Mouse (Mus musculus) embryonic stem cell, embryonic (primary cell): ENCODE measurements around the gene Hddc3.

Experiments
- CTCF ChIA-PET, 4 experiments: fragments of 300-600 bp in 2 of 4; fragments of 350-600 bp in 2 of 4; sonication (Branson Sonifier 250); formaldehyde crosslinking; loops; one replicate each; lab custom pipeline; 2022; ENCODE audit warnings: inconsistent platforms in 2 of 4; lab: Charles Lee
- POLR2A ChIA-PET, 4 experiments: fragments of 300-600 bp in 2 of 4; fragments of 350-600 bp in 2 of 4; sonication (Branson Sonifier 250); formaldehyde crosslinking; loops; one replicate each; lab custom pipeline; 2022; ENCODE audit warnings: antibody characterized with exemption in 4 of 4, inconsistent platforms in 1 of 4; lab: Charles Lee

The Hddc3 gene

DNA sequence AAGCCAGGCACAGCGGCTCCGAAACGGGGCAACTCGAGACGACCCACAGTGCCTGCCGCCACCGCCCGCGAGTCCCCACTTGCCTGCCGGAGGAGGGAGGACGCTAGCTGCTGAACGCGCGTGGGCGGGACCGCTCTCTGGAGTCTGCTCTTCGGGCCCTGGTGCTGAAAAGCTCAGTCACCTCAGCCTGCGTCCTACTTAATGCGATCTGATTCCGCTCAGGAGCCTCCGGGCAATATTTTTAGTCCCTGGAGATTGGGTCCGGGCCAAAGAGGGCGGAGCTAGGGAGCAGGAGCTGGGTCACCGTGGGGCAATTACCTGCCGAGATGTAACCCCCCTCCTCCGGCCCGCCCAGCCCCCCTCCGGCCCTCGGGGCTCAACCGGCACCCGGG lies 27.7 kb downstream of the Hddc3 start:
- ChIA-PET POLR2A (interaction anchor here in 3 of 4 experiments (0.6 to 3.8 kb wide), 41 partner anchors 9 to 490 kb away, joined by 3 to 31 read pairs (median 4); partner anchors contain the start of genes Hddc3 (in 3 of the 3), Rccd1 (in 2 of the 3), Cib1 (in 1 of the 3) and Gdpgp1 (in 1 of the 3)), CTCF (interaction anchor here (0.6 to 1.7 kb wide), 27 partner anchors 9 to 370 kb away, joined by 3 to 10 read pairs (median 4); partner anchors contain the start of genes Hddc3 (in 4 of the 4), Unc45a (in 2 of the 4) and Rccd1 (in 1 of the 4))

DNA sequence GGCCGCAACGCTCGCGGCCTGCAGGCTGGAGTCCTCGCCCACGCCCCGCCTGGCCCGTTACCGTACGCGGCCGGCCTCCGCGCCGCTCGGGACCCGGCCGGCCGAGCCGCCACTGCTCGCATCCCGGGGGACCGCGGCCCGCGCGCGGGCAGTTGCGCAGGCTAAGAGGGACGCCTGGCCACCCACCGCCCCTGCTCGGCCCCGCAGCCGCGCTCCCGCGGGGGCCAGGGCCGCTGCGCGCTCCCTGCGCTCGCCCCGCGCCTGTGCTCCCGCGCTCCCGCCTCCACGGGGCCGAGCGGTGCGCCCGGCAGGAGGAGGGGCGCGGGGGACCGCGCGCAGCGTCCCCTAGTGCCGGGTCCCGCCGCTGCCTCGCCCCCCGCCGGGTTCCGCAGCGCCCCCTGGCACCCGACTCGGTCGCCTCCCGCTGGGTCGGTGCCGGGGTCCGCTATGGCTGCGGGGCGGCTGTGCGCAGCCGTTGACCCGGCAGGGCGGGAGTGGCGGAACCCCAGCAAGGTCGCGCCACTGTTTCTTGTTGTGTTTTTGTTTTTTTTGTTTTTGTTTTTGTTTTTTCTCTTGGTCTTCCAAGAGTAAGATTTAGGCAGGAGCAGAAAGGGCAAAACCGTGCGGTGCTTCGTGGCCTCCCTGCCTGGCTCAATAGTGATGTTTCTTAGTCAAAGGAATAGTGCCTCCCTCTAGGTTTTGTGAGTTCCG lies 28.3 kb downstream of the Hddc3 start, which contains the start of gene Man2a2:
Gene Man2a2, minus strand, starts transcription at position 335 of the 711 bp plus-strand sequence.
- CTCF ChIA-PET = interaction anchor here (0.6 to 1.7 kb wide), 28 partner anchors 8 to 370 kb away, joined by 3 to 10 read pairs (median 4); partner anchors contain the start of genes Hddc3 (in 4 of the 4), Rccd1 (in 1 of the 4) and Unc45a (in 1 of the 4)
- POLR2A ChIA-PET = interaction anchor here in 3 of 4 experiments (0.6 to 3.8 kb wide), 41 partner anchors 9 to 489 kb away, joined by 3 to 31 read pairs (median 4); partner anchors contain the start of genes Hddc3 (in 3 of the 3), Rccd1 (in 2 of the 3), Cib1 (in 1 of the 3) and Gdpgp1 (in 1 of the 3)

DNA sequence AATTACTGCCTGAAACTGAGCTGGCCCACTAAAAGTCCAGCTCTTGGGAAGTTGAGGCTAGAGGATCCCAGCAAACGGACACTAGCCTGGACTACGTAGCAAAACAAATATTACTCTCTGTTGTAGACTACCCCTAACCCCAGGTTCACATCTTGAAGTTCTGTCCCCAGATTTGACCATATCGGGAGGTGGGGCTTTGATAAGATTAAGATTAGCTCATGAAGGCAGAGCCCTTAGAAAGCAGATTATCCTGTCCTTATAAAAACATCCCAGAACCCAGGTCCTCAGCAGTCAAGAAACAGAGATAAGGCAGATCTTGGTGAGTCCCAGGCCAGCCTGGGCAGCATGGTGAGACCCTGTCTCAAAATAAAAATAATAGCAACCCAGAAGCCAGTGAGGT lies 29.3 kb downstream of the Hddc3 start:
- ChIA-PET CTCF (interaction anchor here in 2 of 4 experiments (0.6 to 1.2 kb wide), 16 partner anchors 8 to 348 kb away, joined by 3 to 17 read pairs (median 4); partner anchors contain the start of gene Hddc3 (in 1 of the 2)), POLR2A (interaction anchor here in 3 of 4 experiments (0.5 to 1.2 kb wide), 11 partner anchors 11 to 745 kb away, joined by 3 to 7 read pairs (median 3); partner anchors contain the start of gene Rccd1 (in 1 of the 3))

DNA sequence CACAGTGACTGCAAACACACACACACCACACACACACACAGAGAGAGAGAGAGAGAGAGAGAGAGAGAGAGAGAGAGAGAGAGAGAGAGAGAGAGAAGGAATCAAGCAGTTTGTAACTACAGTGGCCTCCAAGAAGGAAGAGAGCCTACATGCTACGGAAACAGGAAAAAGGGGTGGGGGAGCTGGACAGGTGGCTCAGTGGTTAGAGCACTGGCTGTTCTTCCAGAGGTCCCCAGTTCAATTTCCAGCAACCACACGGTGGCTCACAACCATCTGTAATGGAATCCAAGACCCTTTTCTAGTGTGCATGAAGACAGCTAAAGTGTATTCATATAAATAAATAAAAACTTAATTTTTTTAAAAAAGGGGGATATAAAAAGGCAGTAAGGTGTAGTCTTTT lies 29.8 kb downstream of the Hddc3 start:
- ChIA-PET CTCF (interaction anchor here in 3 of 4 experiments (0.6 to 1.2 kb wide), 11 partner anchors 9 to 1177 kb away, joined by 3 to 17 read pairs (median 5); partner anchors contain the start of gene Hddc3 (in 1 of the 3)), POLR2A (interaction anchor here (0.7 to 1.2 kb wide), 6 partner anchors 10 to 744 kb away, joined by 3 to 5 read pairs (median 4); no protein-coding TSS in a partner anchor)

DNA sequence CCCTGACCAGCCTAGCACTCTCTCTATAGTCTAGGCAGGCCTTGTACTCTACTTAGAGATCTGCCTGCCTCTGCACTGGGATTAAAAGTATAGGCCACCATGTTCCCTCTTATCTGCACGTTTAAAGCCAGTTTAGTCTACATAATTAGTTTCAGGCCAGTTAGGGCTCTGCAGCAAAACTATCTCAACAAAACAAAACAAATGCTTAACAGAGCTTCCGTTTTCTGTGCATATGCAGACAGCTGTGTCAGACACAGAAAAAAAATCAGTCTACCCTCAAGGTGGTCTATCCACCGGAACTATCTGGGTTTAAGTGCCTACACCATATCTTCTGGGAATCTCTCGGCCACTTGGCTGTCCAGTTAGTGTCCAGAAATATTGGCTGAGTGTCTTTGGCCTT lies 30.4 kb downstream of the Hddc3 start:
- CTCF ChIA-PET = interaction anchor here in 2 of 4 experiments (0.6 to 1.1 kb wide), 2 partner anchors 8 to 1176 kb away, joined by 4 to 5 read pairs; no protein-coding TSS in a partner anchor
- POLR2A ChIA-PET = interaction anchor here in 2 of 4 experiments (0.8 to 1.2 kb wide), 3 partner anchors 10 to 528 kb away, joined by 3 to 4 read pairs (median 3); no protein-coding TSS in a partner anchor

DNA sequence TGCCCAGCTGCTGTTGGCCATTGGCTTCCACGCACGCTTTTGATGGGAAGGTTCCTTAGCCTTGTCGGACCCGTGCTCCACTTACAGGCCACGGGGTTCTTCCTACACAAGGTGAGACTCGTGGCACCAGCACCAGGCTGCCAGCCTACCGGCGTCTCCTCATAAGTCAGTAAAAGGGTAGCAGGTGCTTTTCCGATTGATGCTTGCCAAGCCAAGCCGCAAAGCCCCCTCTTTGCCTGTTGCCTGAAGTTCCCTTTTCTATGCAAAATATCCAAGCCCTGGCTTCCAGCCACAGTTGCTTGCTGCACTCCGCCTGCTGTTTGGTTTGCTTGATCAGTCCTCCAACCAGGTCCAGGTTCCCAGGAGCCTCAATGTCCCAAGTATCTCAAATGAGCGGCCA lies 30.9 kb downstream of the Hddc3 start:
- CTCF ChIA-PET = interaction anchor here in 2 of 4 experiments (0.6 to 1.4 kb wide), 2 partner anchors 9 to 413 kb away, joined by 3 to 7 read pairs; no protein-coding TSS in a partner anchor
- POLR2A ChIA-PET = interaction anchor here in 2 of 4 experiments (0.9 to 1.2 kb wide), 3 partner anchors 9 to 233 kb away, joined by 3 read pairs; no protein-coding TSS in a partner anchor

DNA sequence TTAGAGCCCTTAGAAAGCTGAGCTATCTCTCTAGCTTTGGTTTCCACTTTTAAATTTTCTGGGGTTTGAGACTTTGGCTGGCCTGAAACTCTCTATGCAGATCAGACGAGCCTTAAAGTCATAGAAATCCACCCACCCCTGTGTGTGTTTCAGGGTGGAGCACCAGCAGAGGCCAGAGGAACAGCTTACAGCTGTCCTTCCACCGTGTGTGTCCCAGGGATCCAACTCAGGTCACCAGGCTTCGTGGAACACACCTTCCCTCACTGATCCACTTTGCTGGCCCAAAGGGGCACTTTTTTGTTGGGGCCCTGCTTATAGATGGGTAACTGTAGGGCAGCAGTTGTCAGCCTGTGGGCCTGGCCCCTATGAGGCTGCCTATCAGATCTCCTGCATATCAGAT lies 31.4 kb downstream of the Hddc3 start:
- POLR2A ChIA-PET = interaction anchor here in 1 of 4 experiments (1.2 kb wide), 1 partner anchor 233 kb away, joined by 3 read pairs; no protein-coding TSS in a partner anchor
- CTCF ChIA-PET = interaction anchor here in 2 of 4 experiments (0.6 to 1.4 kb wide), 4 partner anchors 9 to 486 kb away, joined by 3 to 14 read pairs (median 5); no protein-coding TSS in a partner anchor

DNA sequence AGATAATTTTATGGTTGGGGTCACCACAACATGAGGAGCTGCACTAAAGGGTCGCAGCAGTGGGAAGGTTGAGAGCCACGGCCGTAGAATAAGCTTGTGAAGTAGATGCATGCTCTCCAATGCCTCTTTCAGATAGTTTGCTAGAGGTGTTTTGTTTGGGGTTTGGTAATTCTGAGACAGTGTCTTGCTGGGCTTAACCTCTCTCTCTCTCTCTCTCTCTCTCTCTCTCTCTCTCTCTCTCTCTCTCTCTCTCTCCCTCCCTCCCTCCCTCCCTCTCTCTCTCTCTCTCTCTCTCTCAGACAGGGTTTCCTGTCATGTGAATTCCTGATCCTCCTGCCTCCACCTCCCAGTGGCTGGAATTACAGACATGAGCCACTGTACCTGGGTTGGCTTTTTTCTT lies 31.8 kb downstream of the Hddc3 start:
- CTCF ChIA-PET = interaction anchor here in 2 of 4 experiments (0.6 to 1.4 kb wide), 5 partner anchors 8 to 486 kb away, joined by 3 to 14 read pairs (median 3); partner anchors contain the start of gene Hddc3 (in 1 of the 2)
- POLR2A ChIA-PET = interaction anchor here in 1 of 4 experiments (1.2 kb wide), 1 partner anchor 234 kb away, joined by 3 read pairs; no protein-coding TSS in a partner anchor

DNA sequence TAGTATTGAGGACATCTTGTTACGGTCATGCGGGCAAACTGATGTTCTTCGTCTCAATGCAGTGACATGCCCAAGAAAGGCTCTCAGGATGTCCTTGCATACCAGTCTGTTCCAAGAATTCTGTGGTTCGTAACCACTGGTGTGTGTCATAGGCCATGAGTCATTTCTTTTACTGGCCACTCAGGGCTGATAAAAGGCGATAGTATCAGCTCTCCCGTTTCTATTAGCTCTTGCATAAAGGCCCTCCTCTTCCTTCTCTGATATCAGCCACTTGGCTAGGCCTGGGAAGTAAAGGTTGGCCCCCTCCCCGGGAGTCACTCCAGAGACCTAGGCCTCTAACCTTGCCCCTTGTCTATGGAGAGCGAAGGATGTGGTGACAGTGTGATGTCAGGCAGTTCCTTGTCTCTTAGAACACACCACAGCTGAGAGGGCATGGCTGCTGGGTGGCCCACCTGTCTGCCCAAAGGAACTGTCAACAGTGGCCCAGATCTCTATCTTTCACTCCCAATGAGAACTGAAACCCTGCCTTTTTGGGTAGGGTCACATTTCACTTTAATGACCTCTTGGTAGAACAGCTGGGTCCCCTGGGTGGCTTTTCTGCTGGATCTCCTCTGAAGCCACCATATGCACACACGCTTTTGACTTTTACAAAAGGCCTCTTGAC lies 32.6 kb downstream of the Hddc3 start:
- POLR2A ChIA-PET = interaction anchor here in 1 of 4 experiments (1.0 to 1.4 kb wide), 2 partner anchors 33 to 235 kb away, joined by 3 read pairs; partner anchors contain the start of gene Hddc3
- CTCF ChIA-PET = interaction anchor here in 2 of 4 experiments (0.6 to 1.3 kb wide), 2 partner anchors 32 to 235 kb away, joined by 3 to 5 read pairs; partner anchors contain the start of gene Hddc3 (in 1 of the 2)

DNA sequence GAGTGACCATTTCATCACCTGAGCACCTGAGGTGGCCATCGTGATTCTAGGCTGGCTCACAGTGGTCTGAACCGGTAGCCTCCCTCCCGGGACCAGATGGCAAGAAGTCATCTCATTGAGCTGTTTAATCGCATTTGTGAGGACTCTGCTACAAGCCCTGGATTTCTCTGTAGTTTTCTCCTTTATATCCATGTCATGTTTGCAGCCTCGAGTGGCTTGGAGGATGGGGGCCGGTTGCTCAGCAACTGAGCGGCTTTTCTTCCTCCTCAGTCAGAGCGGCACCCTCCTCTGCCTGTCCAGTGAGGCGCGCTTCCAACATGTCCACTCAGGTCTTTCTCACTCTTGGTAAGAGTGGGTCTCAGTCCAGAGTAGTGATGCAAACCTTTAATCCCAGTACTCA lies 33.3 kb downstream of the Hddc3 start:
- CTCF ChIA-PET = interaction anchor here in 2 of 4 experiments (0.7 to 1.3 kb wide), 2 partner anchors 207 to 235 kb away, joined by 4 to 5 read pairs; no protein-coding TSS in a partner anchor
- POLR2A ChIA-PET = interaction anchor here in 1 of 4 experiments (0.6 to 1.4 kb wide), 3 partner anchors 33 to 235 kb away, joined by 3 read pairs; partner anchors contain the start of genes Hddc3 and Rccd1

DNA sequence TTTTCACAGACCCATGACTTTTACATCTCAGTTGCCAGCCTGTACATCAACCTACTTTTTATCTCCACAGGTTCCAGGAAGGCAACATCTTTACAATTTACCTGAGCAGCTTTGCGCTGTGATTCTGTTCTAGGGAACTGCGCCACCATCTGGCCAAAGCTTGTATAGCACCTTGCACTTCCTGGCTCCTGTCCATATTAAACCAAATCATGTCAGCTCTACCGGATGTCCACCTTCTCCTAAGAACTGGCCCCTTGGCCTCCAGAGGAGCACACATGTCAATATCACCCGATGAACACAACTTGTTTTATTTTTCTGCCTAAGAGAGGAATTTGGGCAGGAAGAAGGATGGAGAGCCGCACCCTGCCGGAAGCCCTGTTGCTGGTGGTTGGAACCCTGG lies 34.6 kb downstream of the Hddc3 start:
- ChIA-PET CTCF (interaction anchor here (0.5 to 4.0 kb wide), 99 partner anchors 9 to 683 kb away, joined by 3 to 71 read pairs (median 4); partner anchors contain the start of genes Unc45a (in 4 of the 4), Hddc3 (in 3 of the 4), Blm (in 2 of the 4) and Crtc3 (in 2 of the 4)), POLR2A (interaction anchor here in 3 of 4 experiments (0.6 to 3.4 kb wide), 24 partner anchors 8 to 333 kb away, joined by 3 to 13 read pairs (median 4); partner anchors contain the start of genes Hddc3 (in 3 of the 3), Rccd1 (in 2 of the 3) and Cib1 (in 1 of the 3))

DNA sequence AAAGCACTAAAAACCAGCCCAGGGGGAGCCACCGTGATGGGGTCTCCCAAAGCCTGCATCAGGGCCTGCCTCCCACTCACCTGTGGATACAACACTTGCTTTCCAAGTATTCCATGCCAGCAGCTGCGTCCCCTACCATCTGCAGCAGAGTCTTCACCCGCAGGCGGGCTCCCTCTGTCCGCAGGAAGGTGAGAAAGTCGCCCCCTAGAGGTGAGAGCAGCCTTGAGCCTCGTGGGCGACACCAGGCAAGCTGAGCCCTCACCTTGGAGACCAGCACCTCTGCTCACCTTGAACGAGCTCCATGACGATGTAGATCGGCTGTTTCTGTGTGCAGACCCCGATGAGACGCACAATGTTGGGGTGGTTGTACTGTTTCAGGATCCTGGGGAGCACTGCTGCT lies 36.6 kb downstream of the Hddc3 start:
- POLR2A ChIA-PET = interaction anchor here in 3 of 4 experiments (0.5 to 6.8 kb wide), 15 partner anchors 9 to 454 kb away, joined by 3 to 24 read pairs (median 4); partner anchors contain the start of genes Hddc3 (in 1 of the 3), Idh2 (in 1 of the 3), Man2a2 (in 1 of the 3) and Rccd1 (in 1 of the 3)
- CTCF ChIA-PET = interaction anchor here (0.5 to 4.0 kb wide), 55 partner anchors 8 to 767 kb away, joined by 3 to 71 read pairs (median 4); partner anchors contain the start of genes Hddc3 (in 3 of the 4), Cib1 (in 2 of the 4), Gdpgp1 (in 2 of the 4) and Blm (in 1 of the 4)

DNA sequence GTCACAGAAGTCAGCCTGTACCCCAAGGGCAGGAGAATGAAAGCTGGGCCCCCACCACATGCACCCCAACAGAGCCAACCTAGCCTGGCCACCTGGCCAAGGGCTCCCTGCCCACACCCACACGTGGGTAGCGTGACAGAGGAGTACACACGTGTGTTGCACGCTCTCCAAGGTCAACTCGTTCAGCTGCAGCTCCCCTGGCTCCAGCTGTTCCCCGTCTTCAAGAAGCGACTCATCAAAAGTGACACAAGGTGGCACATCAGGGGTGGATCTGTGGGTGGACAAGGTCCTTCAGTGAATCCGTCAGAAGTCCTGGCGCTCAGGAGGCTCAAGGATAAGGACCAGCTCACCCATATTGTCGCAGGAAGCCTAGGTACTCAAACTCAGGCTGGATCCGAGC lies 40.0 kb downstream of the Hddc3 start:
- POLR2A ChIA-PET = interaction anchor here (0.5 to 6.8 kb wide), 30 partner anchors 8 to 463 kb away, joined by 3 to 24 read pairs (median 3); partner anchors contain the start of genes Blm (in 2 of the 4), Rccd1 (in 2 of the 4), Furin (in 1 of the 4) and Man2a2 (in 1 of the 4)
- CTCF ChIA-PET = interaction anchor here (0.7 to 4.4 kb wide), 17 partner anchors 8 to 363 kb away, joined by 3 to 25 read pairs (median 5); partner anchors contain the start of gene Man2a2 (in 1 of the 4)

DNA sequence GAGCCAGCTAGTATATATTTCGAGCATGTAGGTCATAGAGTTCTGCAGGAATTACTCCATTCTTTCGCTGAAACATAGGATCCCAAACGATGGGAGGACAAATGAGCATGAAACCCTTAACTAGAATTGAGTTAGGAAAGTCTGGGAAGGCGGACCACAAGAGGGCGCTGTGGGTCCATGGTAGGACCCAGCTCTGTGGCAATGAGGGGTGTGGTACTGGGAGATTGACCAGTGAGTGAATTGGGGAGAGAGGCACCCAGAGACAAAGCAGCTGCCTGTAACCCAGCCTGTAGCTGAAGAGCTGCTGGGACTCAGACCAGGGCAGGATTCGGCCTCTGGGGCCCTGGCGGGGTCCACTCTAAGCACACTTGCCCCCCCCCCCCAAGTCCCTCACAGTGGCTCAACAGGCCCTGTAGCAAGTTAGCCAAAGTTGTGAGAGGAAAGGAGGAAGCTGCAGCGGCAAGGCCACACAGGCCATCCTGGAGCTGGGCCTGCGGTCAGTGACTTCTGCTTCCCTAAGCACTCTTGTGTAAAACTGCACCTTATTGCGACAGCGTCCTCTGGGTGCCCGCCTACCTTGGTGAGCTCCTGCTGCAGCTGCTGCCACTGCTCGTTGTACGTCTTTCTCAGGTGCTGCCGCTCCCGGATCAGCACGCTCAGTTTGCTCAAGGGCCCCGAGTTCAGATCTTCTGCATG lies 43.5 kb downstream of the Hddc3 start:
- ChIA-PET POLR2A (interaction anchor here (0.5 to 3.5 kb wide), 37 partner anchors 10 to 761 kb away, joined by 3 to 26 read pairs (median 4); partner anchors contain the start of genes Blm (in 1 of the 4), Hddc3 (in 1 of the 4), Man2a2 (in 1 of the 4) and Rccd1 (in 1 of the 4)), CTCF (interaction anchor here (0.5 to 2.7 kb wide), 109 partner anchors 8 to 1888 kb away, joined by 3 to 61 read pairs (median 4); partner anchors contain the start of genes Hddc3 (in 3 of the 4), Crtc3 (in 2 of the 4), Cib1 (in 1 of the 4) and Gdpgp1 (in 1 of the 4))

DNA sequence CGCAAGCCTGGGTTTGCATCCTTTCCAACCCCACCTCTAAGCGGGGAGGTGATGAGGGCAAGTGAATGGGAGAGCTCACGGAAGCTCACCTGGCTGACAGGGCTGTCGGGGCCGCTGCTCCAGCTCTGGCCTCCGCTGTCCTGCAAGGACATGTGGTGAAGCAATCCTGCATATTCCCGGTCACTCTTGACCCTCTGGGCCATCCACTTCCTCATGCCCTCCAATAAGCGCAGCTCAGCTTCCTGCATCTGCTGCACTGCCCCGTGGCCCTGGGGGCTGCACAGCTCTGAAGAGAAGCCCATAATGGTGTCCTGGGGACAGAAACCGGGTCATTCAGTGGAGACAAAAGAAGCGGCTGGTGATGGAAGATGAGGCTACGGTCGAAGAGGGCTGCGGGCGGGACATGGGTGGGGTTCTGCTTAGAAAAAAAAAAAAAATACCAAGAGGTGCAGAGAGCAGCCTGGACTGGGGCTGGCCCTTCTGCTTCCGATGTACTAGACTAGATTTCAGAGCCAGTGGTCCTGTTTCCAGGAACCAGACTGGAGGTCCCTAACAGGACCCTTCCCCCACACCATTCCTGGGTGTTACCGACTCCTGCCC lies 44.2 kb downstream of the Hddc3 start:
- POLR2A ChIA-PET = interaction anchor here (0.5 to 3.5 kb wide), 31 partner anchors 9 to 760 kb away, joined by 3 to 26 read pairs (median 4); partner anchors contain the start of genes Blm (in 1 of the 4), Hddc3 (in 1 of the 4), Man2a2 (in 1 of the 4) and Rccd1 (in 1 of the 4)

More for the DNA sequence above, 44.2 kb downstream of the Hddc3 start:
- CTCF ChIA-PET = interaction anchor here (0.5 to 2.7 kb wide), 82 partner anchors 8 to 1547 kb away, joined by 3 to 61 read pairs (median 5); partner anchors contain the start of genes Crtc3 (in 2 of the 4), Hddc3 (in 2 of the 4), Cib1 (in 1 of the 4) and Gdpgp1 (in 1 of the 4)
